Mouse (Mus musculus) neural tube, embryonic 13.5 days (tissue): ENCODE results near the gene Dynlt1c. TPM values are rescaled to one million over a fixed set of nuclear protein-coding genes. Genes with fewer than 3 reads are reported as not detected.
A peak's percentile ranks its signal among the peaks of the same experiment; 100 is the strongest.
"Not testable (repeated sequence)": the region's sequence is repeated elsewhere in the genome, so short reads cannot be mapped to it uniquely, and the experiment has no call there.

Experiments
- ATAC-seq: fragments of 200-750 bp; cut with Nextera tagmentation; 2 replicates; pipeline ENCODE4 v1.8.0; 2017; ENCODE audit warnings: low read depth, mild to moderate bottlenecking, moderate TSS enrichment, moderate library complexity
- H3K27ac ChIP-seq: fragments of 300-500 bp; sonication (generic); replicated peaks from 2 replicates; pipeline ENCODE4 v1.5.1; 2015; ENCODE audit warnings: moderate library complexity, mild to moderate bottlenecking, inconsistent platforms
- H3K27me3 ChIP-seq: fragments of 300-500 bp; sonication (generic); 2 replicates; pipeline ENCODE4 v1.6.1; 2015; ENCODE audit warnings: mild to moderate bottlenecking, inconsistent platforms
- H3K36me3 ChIP-seq: fragments of 300-500 bp; sonication (generic); 2 replicates; pipeline ENCODE4 v1.6.1; 2015; ENCODE audit warnings: mild to moderate bottlenecking, inconsistent platforms
- H3K4me1 ChIP-seq: fragments of 300-500 bp; sonication (generic); replicated peaks from 2 replicates; pipeline ENCODE4 v1.6.1; 2015; ENCODE audit warnings: inconsistent platforms
- H3K4me2 ChIP-seq: fragments of 300-500 bp; sonication (generic); 2 replicates; pipeline ENCODE4 v1.6.1; 2015; ENCODE audit warnings: inconsistent platforms, mild to moderate bottlenecking, moderate library complexity
- H3K4me3 ChIP-seq: fragments of 300-500 bp; sonication (generic); 2 replicates; pipeline ENCODE4 v1.5.1; 2015; ENCODE audit warnings: mild to moderate bottlenecking, inconsistent platforms
- H3K9ac ChIP-seq: fragments of 300-500 bp; sonication (generic); 2 replicates; pipeline ENCODE4 v1.6.1; 2015; ENCODE audit warnings: moderate library complexity, mild to moderate bottlenecking, inconsistent platforms
- H3K9me3 ChIP-seq: fragments of 300-500 bp; sonication (generic); 2 replicates; pipeline ENCODE4 v1.6.1; 2016; ENCODE audit warnings: inconsistent platforms
- WGBS: fragments of 180-500 bp; shearing (Covaris S2); methylation state at CpG from one replicate; pipeline ENCODE4 v1.1.7; 2015; 5-methylcytosine and 5-hydroxymethylcytosine counted together
- polyA plus RNA-seq: library from polyadenylated mRNA; unstranded; fragments of >200 nt; fragmentation: Nextera tagmentation; extraction: Ambion mirVana; gene quantifications from 2 replicates; pipeline ENCODE4 v1.2.1, GENCODE M21; 2015

Dynlt1c gene
- polyA plus RNA-seq: 80.0 and 85.0 TPM in 2 replicates

GRCm38 (mm10) chr17:6601204-6601911 lies at the start of gene Dynlt1c:
Gene Dynlt1c, plus strand, starts transcription at chr17:6601671.
- 14% methylated on average over 33 of the region's 40 CpGs for WGBS
- peak within 1 kb of the TSS; percentile 30 for H3K4me3 ChIP-seq
- H3K9me3 ChIP-seq, H3K27ac ChIP-seq, H3K27me3 ChIP-seq, H3K4me1 ChIP-seq, H3K36me3 ChIP-seq: not testable (repeated sequence)
- ATAC-seq: peak; percentile 96
- peak within 1 kb of the TSS; percentile 50; the same call in 1 of the 2 replicates for H3K9ac ChIP-seq
- peak within 1 kb of the TSS; percentile 48 for H3K4me2 ChIP-seq

GRCm38 (mm10) chr17:6553798-6554197 lies 47.7 kb upstream of the Dynlt1c start:
- H3K27me3 ChIP-seq, H3K9me3 ChIP-seq, H3K27ac ChIP-seq, H3K9ac ChIP-seq, H3K4me1 ChIP-seq, H3K4me3 ChIP-seq, H3K4me2 ChIP-seq, H3K36me3 ChIP-seq: not testable (repeated sequence)
- peak; percentile 75 for ATAC-seq
- WGBS: no CpG with 5 or more reads among the region's 4 CpGs

- H3K9me3 ChIP-seq, H3K27me3 ChIP-seq, H3K4me2 ChIP-seq, H3K4me1 ChIP-seq, H3K27ac ChIP-seq, H3K4me3 ChIP-seq, H3K9ac ChIP-seq, H3K36me3 ChIP-seq: not testable (repeated sequence)
- no CpG with 5 or more reads among the region's 5 CpGs for WGBS
- peak; percentile 37; the same call in 1 of the 2 replicates for ATAC-seq
These were observed 47.2 kb upstream of the Dynlt1c start for GRCm38 (mm10) chr17:6554243-6554642.

GRCm38 (mm10) chr17:6559447-6560133 lies 41.9 kb upstream of the Dynlt1c start:
- not testable (repeated sequence) for H3K4me2 ChIP-seq, H3K27me3 ChIP-seq, H3K36me3 ChIP-seq, H3K4me3 ChIP-seq, H3K9me3 ChIP-seq, H3K27ac ChIP-seq, H3K4me1 ChIP-seq, H3K9ac ChIP-seq
- ATAC-seq: peak; percentile 38
- WGBS: no CpG with 5 or more reads among the region's 4 CpGs

GRCm38 (mm10) chr17:6564866-6565265 lies 36.6 kb upstream of the Dynlt1c start:
- not testable (repeated sequence) for H3K9me3 ChIP-seq, H3K27me3 ChIP-seq, ATAC-seq, H3K27ac ChIP-seq, H3K36me3 ChIP-seq, H3K9ac ChIP-seq, H3K4me2 ChIP-seq, H3K4me1 ChIP-seq, H3K4me3 ChIP-seq
- WGBS: 92% methylated on average over 3 of the region's 3 CpGs

- not testable (repeated sequence) for H3K9me3 ChIP-seq, H3K27ac ChIP-seq, H3K27me3 ChIP-seq, H3K4me1 ChIP-seq, H3K9ac ChIP-seq, ATAC-seq, H3K4me2 ChIP-seq, H3K4me3 ChIP-seq, H3K36me3 ChIP-seq
- WGBS: 80% methylated on average over 6 of the region's 8 CpGs
These were observed 33.6 kb upstream of the Dynlt1c start for GRCm38 (mm10) chr17:6567908-6568307.

- not testable (repeated sequence) for H3K9me3 ChIP-seq, H3K4me3 ChIP-seq, H3K4me2 ChIP-seq, ATAC-seq, H3K36me3 ChIP-seq, H3K9ac ChIP-seq, H3K27me3 ChIP-seq, H3K4me1 ChIP-seq, H3K27ac ChIP-seq
- 90% methylated on average over 11 of the region's 11 CpGs for WGBS
These were observed 30.2 kb upstream of the Dynlt1c start for GRCm38 (mm10) chr17:6571296-6571695.

- not testable (repeated sequence) for H3K9ac ChIP-seq, H3K4me1 ChIP-seq, H3K4me2 ChIP-seq, H3K9me3 ChIP-seq, H3K27ac ChIP-seq, H3K36me3 ChIP-seq, H3K27me3 ChIP-seq, H3K4me3 ChIP-seq, ATAC-seq
- WGBS: no CpG with 5 or more reads among the region's 1 CpGs
These were observed 29.3 kb upstream of the Dynlt1c start for GRCm38 (mm10) chr17:6572202-6572601.

GRCm38 (mm10) chr17:6575376-6575775 lies 26.1 kb upstream of the Dynlt1c start:
- not testable (repeated sequence) for H3K27me3 ChIP-seq, H3K36me3 ChIP-seq, H3K4me1 ChIP-seq, H3K4me2 ChIP-seq, H3K4me3 ChIP-seq, H3K9ac ChIP-seq, H3K27ac ChIP-seq, H3K9me3 ChIP-seq, ATAC-seq
- WGBS: 92% methylated on average over 8 of the region's 8 CpGs

GRCm38 (mm10) chr17:6588672-6589071 lies 12.8 kb upstream of the Dynlt1c start:
- not testable (repeated sequence) for ATAC-seq, H3K4me2 ChIP-seq, H3K9me3 ChIP-seq, H3K27me3 ChIP-seq, H3K27ac ChIP-seq, H3K9ac ChIP-seq, H3K36me3 ChIP-seq, H3K4me1 ChIP-seq, H3K4me3 ChIP-seq
- WGBS: no CpG with 5 or more reads among the region's 6 CpGs

- H3K4me2 ChIP-seq, H3K4me1 ChIP-seq, H3K4me3 ChIP-seq, H3K36me3 ChIP-seq, H3K27ac ChIP-seq, H3K27me3 ChIP-seq, ATAC-seq, H3K9me3 ChIP-seq, H3K9ac ChIP-seq: not testable (repeated sequence)
- WGBS: 89% methylated on average over 2 of the region's 3 CpGs
These were observed 9.4 kb upstream of the Dynlt1c start for GRCm38 (mm10) chr17:6592109-6592508.

- H3K27ac ChIP-seq, H3K9me3 ChIP-seq, H3K36me3 ChIP-seq, H3K4me2 ChIP-seq, ATAC-seq, H3K4me3 ChIP-seq, H3K27me3 ChIP-seq, H3K9ac ChIP-seq, H3K4me1 ChIP-seq: not testable (repeated sequence)
- WGBS: 74% methylated on average over 3 of the region's 3 CpGs
These were observed 7.6 kb upstream of the Dynlt1c start for GRCm38 (mm10) chr17:6593896-6594295.
